Mouse (Mus musculus) liver, postnatal 0 days (tissue): Measurements from ENCODE around the gene H1foo.

Source experiments
- CTCF ChIP-seq: sonication (generic); IDR thresholded peaks from 2 replicates; pipeline ENCODE4 v1.5.1; 2016; ENCODE audit warnings: antibody characterized with exemption, low read depth
- EP300 ChIP-seq: IDR thresholded peaks from 2 replicates; pipeline ENCODE4 v1.6.1; 2016; ENCODE audit warnings: antibody characterized with exemption, low read depth, mild to moderate bottlenecking

DNA sequence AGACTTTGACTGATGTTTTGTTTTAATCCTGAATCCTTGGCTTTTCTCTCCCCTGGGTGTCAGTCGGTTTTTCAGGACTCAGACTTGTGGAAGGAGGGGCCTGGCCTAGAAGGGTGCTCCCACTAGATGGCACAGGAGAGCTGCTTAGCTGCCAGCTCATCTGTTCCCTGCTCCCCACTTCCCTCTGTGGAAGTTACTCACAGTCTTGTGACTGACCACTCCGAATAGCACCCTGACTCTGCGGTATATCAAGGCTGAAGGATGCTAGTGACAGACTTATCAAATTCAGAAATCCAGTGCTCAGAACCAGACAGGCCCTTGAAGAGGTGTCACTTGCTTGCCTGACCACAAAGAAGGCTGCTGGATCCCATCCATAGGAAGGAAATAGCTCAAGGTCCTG is 43.7 kb upstream of the H1foo start:
- TF ChIP-seq CTCF (peak; percentile 89), EP300 (no peak)
